Mouse (Mus musculus): ENCODE data around the gene Pdia3. TPM values are rescaled to one million over a fixed set of nuclear protein-coding genes. Genes with fewer than 3 reads are reported as not detected.

The Pdia3 gene
- polyA plus RNA-seq, 1 experiment from 2014 or later, result 320 TPM

DNA sequence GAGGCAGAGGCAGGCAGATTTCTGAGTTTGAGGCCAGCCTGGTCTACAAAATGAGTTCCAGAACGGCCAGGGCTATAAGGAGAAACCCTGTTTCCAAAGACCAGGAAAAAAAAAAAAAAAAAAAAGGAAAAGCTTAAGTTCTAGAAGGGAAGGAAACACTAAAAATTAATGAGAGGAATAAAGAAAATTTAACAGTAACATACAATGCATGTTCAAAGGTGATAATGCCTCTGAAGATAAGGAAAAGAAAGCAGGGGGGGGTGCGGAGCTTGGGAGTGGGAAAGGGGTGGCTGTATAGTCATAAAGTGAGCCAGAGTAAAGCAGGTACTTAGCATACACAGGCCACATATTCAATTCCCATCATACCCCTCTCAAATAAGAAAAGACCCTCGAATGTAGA, 31.5 kb downstream of the Pdia3 start:
- Histone ChIP-seq H3K27me3 (peaks cover 20% of the 10 kb centered on the region), H3K9me3 (replicated peaks) (no peaks in the 10 kb centered on the region), H3K4me3 (no peak overlapping the region), H3K27ac (no peak overlapping the region), H3K4me2 (no peak overlapping the region), H3K36me3 (ENCODE audit: poor library complexity, severe bottlenecking) (peaks cover 1% of the 10 kb centered on the region; the same call in 1 of the 2 replicates), H3K9ac (no peak overlapping the region), H3K4me1 (peaks cover 23% of the 10 kb centered on the region)
- ATAC-seq, result no peak
- 89% methylated on average over 3 of the region's 3 CpGs for WGBS

DNA sequence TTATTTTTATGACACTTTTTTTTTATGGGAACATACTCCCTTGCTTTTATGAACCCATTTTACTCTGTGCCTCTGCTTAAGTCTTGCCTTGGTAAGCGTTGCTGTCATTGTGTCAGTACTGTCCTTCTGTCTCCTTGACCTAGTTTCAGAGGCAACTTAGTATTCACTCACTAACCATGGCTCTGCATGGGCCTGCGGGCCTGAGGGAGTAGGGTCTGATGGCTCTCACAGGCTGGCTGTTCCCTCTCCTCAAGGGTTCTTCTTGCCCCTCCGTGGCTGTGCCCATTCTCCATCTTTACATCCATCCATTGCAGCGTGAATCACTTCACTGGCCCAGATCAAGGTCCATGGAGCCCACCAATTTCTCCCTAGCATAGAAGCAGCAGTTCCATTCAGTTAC, 32.9 kb downstream of the Pdia3 start:
- WGBS, result 84% methylated on average over 4 of the region's 4 CpGs
- Histone ChIP-seq H3K27me3 (peaks cover 11% of the 10 kb centered on the region), H3K36me3 (ENCODE audit: poor library complexity, severe bottlenecking) (peaks cover 2% of the 10 kb centered on the region), H3K4me3 (no peak overlapping the region), H3K9ac (no peak overlapping the region), H3K4me2 (no peak overlapping the region), H3K4me1 (peaks cover 35% of the 10 kb centered on the region), H3K9me3 (replicated peaks) (no peaks in the 10 kb centered on the region), H3K27ac (no peak overlapping the region)
- ATAC-seq, result no peak

GRCm38 (mm10) chr2:121447006-121447405, 33.4 kb downstream of the Pdia3 start:
- peaks cover 3% of the 10 kb centered on the region for H3K36me3 ChIP-seq (ENCODE audit: poor library complexity, severe bottlenecking)
- no peak overlapping the region for H3K27ac ChIP-seq
- no peaks in the 10 kb centered on the region for H3K9me3 ChIP-seq (replicated peaks)
- 90% methylated on average over 3 of the region's 3 CpGs for WGBS
- no peak overlapping the region for H3K4me2 ChIP-seq
- H3K27me3 ChIP-seq, result peaks cover 6% of the 10 kb centered on the region
- no peak for ATAC-seq
- peaks cover 33% of the 10 kb centered on the region for H3K4me1 ChIP-seq
- H3K4me3 ChIP-seq, result no peak overlapping the region
- H3K9ac ChIP-seq, result no peak overlapping the region

DNA sequence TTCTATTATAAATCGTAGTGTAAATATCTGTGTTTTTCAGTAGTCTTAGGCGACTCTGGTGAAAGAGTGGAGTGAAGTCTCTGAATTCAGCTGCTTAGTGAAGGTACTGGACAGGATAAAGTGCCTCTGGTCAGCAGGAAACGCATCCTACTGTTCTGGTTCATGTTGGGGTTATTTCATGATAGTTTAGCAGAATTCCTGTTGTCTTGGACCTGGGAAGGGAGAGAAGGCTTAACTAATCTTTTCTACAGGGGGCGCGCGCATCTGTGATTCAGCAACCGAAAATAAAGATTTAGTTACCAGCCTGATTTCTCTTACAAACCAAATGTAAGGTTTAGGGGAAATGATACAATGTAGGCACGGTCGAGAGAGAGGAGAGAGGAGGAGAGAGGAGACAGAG, 34.6 kb downstream of the Pdia3 start:
- Histone ChIP-seq H3K36me3 (ENCODE audit: poor library complexity, severe bottlenecking) (peaks cover 15% of the 10 kb centered on the region), H3K4me1 (peaks cover 30% of the 10 kb centered on the region), H3K27me3 (no peaks in the 10 kb centered on the region), H3K4me2 (peak overlapping the region; percentile 98), H3K4me3 (peak overlapping the region; percentile 93), H3K9ac (peak overlapping the region; percentile 49), H3K27ac (peak overlapping the region; percentile 68), H3K9me3 (replicated peaks) (no peaks in the 10 kb centered on the region)
- WGBS, result 16% methylated on average over 9 of the region's 9 CpGs
- ATAC-seq, result no peak

- H3K36me3 ChIP-seq (ENCODE audit: poor library complexity, severe bottlenecking), result peaks cover 21% of the 10 kb centered on the region
- peak within 1 kb of the TSS; percentile 98 for H3K4me2 ChIP-seq
- WGBS, result 1% methylated on average over 73 of the region's 74 CpGs
- peak within 1 kb of the TSS; percentile 93 for H3K4me3 ChIP-seq
- H3K27ac ChIP-seq, result peak within 1 kb of the TSS; percentile 95
- peaks cover 28% of the 10 kb centered on the region for H3K4me1 ChIP-seq
- peak; percentile 99 for ATAC-seq
- no peaks in the 10 kb centered on the region for H3K9me3 ChIP-seq (replicated peaks)
- H3K9ac ChIP-seq, result peak within 1 kb of the TSS; percentile 88
- H3K27me3 ChIP-seq, result no peaks in the 10 kb centered on the region
These were observed 35.4 kb downstream of the Pdia3 start, which contains the start of gene Serf2 for GRCm38 (mm10) chr2:121448739-121449535. Gene Serf2 (plus strand): TSS chr2:121449195.

- WGBS, result under 1% methylated on average over 52 of the region's 54 CpGs
- peak overlapping the region; percentile 98 for H3K4me2 ChIP-seq
- H3K4me3 ChIP-seq, result peak overlapping the region; percentile 93
- H3K9ac ChIP-seq, result peak overlapping the region; percentile 88
- H3K36me3 ChIP-seq (ENCODE audit: poor library complexity, severe bottlenecking), result peaks cover 21% of the 10 kb centered on the region
- H3K27me3 ChIP-seq, result no peaks in the 10 kb centered on the region
- peak overlapping the region; percentile 95 for H3K27ac ChIP-seq
- H3K4me1 ChIP-seq, result peaks cover 28% of the 10 kb centered on the region
- peak; percentile 77 for ATAC-seq
- H3K9me3 ChIP-seq (replicated peaks), result no peaks in the 10 kb centered on the region
These were observed 36.0 kb downstream of the Pdia3 start for GRCm38 (mm10) chr2:121449545-121450011.

DNA sequence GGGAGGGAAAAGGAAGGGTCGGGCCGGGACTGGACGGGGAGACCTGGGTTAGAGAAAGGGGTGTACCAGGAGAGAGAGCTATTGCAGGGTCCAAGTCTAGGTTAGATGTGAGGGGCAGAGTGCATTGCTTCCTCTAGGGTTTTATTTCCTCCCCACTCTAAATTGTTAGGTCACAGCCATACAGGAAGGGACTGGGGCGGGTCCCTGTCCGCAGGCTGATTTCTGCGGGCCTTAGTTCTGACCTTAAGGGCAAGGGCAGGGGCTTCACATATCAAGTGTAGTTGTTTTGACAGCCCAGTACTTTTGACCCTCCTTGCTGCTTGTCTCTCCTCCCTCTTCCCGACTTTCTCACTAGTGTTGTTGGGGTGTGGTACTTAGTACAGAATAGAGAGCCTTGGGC, 36.5 kb downstream of the Pdia3 start:
- Histone ChIP-seq H3K27me3 (no peaks in the 10 kb centered on the region), H3K4me1 (peaks cover 28% of the 10 kb centered on the region), H3K4me3 (peak overlapping the region; percentile 93), H3K9ac (peak overlapping the region; percentile 88), H3K9me3 (replicated peaks) (no peaks in the 10 kb centered on the region), H3K36me3 (ENCODE audit: poor library complexity, severe bottlenecking) (peaks cover 21% of the 10 kb centered on the region), H3K4me2 (peak overlapping the region; percentile 98), H3K27ac (peak overlapping the region; percentile 95; the same call in 1 of the 2 replicates)
- ATAC-seq, result no peak
- 7% methylated on average over 7 of the region's 7 CpGs for WGBS

- Histone ChIP-seq H3K36me3 (ENCODE audit: poor library complexity, severe bottlenecking) (peaks cover 21% of the 10 kb centered on the region), H3K4me3 (no peak overlapping the region), H3K4me2 (no peak overlapping the region), H3K27me3 (no peaks in the 10 kb centered on the region), H3K9ac (no peak overlapping the region), H3K4me1 (peaks cover 34% of the 10 kb centered on the region), H3K27ac (no peak overlapping the region), H3K9me3 (replicated peaks) (no peaks in the 10 kb centered on the region)
- WGBS, result 77% methylated on average over 4 of the region's 4 CpGs
- no peak for ATAC-seq
These were observed 38.8 kb downstream of the Pdia3 start for GRCm38 (mm10) chr2:121452361-121452760.

DNA sequence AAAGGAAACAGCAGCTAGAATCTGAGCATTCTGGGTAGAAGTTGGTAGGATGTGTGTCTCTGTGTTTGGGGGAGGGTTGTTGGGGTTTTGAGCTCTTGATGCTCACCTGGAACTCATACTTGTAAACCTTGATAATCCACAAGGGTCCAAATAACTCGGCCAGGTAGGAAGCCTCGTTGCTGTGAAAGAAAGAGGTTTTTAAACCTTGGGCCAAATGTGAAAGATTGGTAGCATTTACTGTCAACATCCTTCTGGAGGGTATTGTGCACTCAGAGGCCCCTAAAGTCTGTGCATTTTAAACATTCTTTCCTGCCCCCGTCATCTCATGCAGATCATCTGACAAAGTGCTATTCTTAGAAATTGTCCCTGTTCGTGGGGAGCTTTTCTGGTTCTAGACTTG, 39.4 kb downstream of the Pdia3 start, which contains the start of gene Hypk:
Gene Hypk (plus strand): TSS at position 301 of the 400 bp plus-strand sequence.
- Histone ChIP-seq H3K27ac (no peak within 1 kb of the TSS), H3K4me2 (no peak within 1 kb of the TSS), H3K36me3 (ENCODE audit: poor library complexity, severe bottlenecking) (peaks cover 21% of the 10 kb centered on the region), H3K4me3 (no peak within 1 kb of the TSS), H3K9me3 (replicated peaks) (no peaks in the 10 kb centered on the region), H3K4me1 (peaks cover 40% of the 10 kb centered on the region), H3K27me3 (no peaks in the 10 kb centered on the region), H3K9ac (no peak within 1 kb of the TSS)
- ATAC-seq, result no peak
- WGBS, result 79% methylated on average over 4 of the region's 4 CpGs

GRCm38 (mm10) chr2:121453917-121454316, 40.3 kb downstream of the Pdia3 start:
- H3K27ac ChIP-seq, result no peak overlapping the region
- H3K4me1 ChIP-seq, result peaks cover 40% of the 10 kb centered on the region
- no peaks in the 10 kb centered on the region for H3K27me3 ChIP-seq
- no peak overlapping the region for H3K9ac ChIP-seq
- 80% methylated on average over 6 of the region's 6 CpGs for WGBS
- peaks cover 29% of the 10 kb centered on the region for H3K36me3 ChIP-seq (ENCODE audit: poor library complexity, severe bottlenecking)
- H3K9me3 ChIP-seq (replicated peaks), result no peaks in the 10 kb centered on the region
- ATAC-seq, result no peak
- no peak overlapping the region for H3K4me2 ChIP-seq
- H3K4me3 ChIP-seq, result no peak overlapping the region

GRCm38 (mm10) chr2:121455534-121455933, 42.0 kb downstream of the Pdia3 start:
- peaks cover 34% of the 10 kb centered on the region for H3K4me1 ChIP-seq
- WGBS, result 85% methylated on average over 5 of the region's 5 CpGs
- no peak overlapping the region for H3K9ac ChIP-seq
- no peak overlapping the region for H3K27ac ChIP-seq
- no peak for ATAC-seq
- no peaks in the 10 kb centered on the region for H3K27me3 ChIP-seq
- H3K4me2 ChIP-seq, result no peak overlapping the region
- H3K36me3 ChIP-seq (ENCODE audit: poor library complexity, severe bottlenecking), result peaks cover 44% of the 10 kb centered on the region
- H3K4me3 ChIP-seq, result no peak overlapping the region
- H3K9me3 ChIP-seq (replicated peaks), result no peaks in the 10 kb centered on the region

DNA sequence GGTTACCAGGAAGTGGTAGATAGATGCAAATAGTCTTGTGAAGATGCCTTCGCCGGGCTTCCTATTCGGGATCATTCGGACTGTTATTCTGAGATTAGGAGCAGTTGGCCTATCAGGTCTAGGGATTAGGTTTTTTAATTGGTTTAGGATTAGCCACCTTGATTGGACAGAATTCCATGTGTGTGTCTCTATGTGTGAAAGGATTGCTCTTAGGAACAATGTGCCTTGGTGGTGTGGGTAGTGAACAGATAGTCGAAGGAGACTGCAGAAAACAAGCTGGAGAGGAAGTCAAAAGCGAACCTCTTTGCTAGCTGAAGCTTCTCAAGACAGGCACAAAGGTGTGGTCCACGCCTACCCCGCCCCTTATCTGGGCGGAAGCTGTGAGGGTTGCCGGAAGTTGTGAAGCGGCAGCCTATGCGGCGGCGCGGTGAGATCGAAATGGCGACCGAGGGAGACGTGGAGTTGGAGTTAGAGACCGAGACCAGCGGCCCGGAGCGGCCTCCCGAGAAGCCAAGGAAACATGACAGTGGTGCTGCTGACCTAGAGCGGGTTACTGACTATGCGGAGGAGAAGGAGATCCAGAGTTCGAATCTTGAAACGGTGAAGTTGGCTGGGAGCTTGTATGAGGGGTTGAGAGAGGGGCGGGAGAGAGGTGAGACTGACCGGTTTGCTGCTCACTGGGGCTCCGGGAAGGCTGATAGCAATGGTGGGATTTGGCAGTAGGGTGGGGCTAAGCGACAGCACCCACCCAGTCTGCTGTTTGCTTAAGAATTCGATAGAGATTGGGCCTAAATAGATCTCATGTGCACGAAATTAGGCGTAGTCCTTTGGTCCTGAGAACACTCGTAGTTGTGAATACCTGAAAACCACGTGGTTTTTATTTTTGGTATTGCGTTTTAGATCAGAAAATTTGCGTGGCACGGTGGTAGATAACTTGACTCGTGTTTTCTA, 43.4 kb downstream of the Pdia3 start, which contains the start of gene Serinc4:
Gene Serinc4 (minus strand): TSS at position 90 of the 951 bp plus-strand sequence.
- WGBS, result 3% methylated on average over 41 of the region's 41 CpGs
- peak within 1 kb of the TSS; percentile 77 for H3K4me2 ChIP-seq
- H3K4me1 ChIP-seq, result peaks cover 24% of the 10 kb centered on the region
- peak; percentile 95 for ATAC-seq
- H3K36me3 ChIP-seq (ENCODE audit: poor library complexity, severe bottlenecking), result peaks cover 48% of the 10 kb centered on the region
- H3K9me3 ChIP-seq (replicated peaks), result no peaks in the 10 kb centered on the region
- peak within 1 kb of the TSS; percentile 81 for H3K4me3 ChIP-seq
- H3K27me3 ChIP-seq, result no peaks in the 10 kb centered on the region
- H3K27ac ChIP-seq, result peak within 1 kb of the TSS; percentile 69
- peak within 1 kb of the TSS; percentile 81 for H3K9ac ChIP-seq
